Mouse (Mus musculus) kidney, postnatal 10 days (tissue): Measurements from ENCODE around the gene Tmem94.
A peak's percentile ranks its signal among the peaks of the same experiment; 100 is the strongest.
"Not testable (repeated sequence)": the region's sequence is repeated elsewhere in the genome, so short reads cannot be mapped to it uniquely, and the experiment has no call there.

ENCODE experiments used
- DNase-seq: peaks from one replicate; pipeline ENCODE4 v3.0.0; 2021; ENCODE audit warnings: mixed read lengths

Tmem94 gene

GRCm38 (mm10) chr11:115765103-115765606 is at the start of gene Tmem94:
TSS of gene Tmem94 (plus strand) at chr11:115765433.
- peak; percentile 96 for DNase-seq

- no peak for DNase-seq
Measured at GRCm38 (mm10) chr11:115716410-115717338, 48.6 kb upstream of the Tmem94 start.

GRCm38 (mm10) chr11:115717660-115718390 is 47.4 kb upstream of the Tmem94 start:
- DNase-seq, result peak; percentile 49

- peak; percentile 91 for DNase-seq
Measured at GRCm38 (mm10) chr11:115722638-115723037, 42.6 kb upstream of the Tmem94 start.

- DNase-seq, result no peak
Measured at GRCm38 (mm10) chr11:115723231-115723630, 42.0 kb upstream of the Tmem94 start.

- DNase-seq, result peak; percentile 60
Measured at GRCm38 (mm10) chr11:115734041-115734686, 31.1 kb upstream of the Tmem94 start.

GRCm38 (mm10) chr11:115737608-115738208 is 27.5 kb upstream of the Tmem94 start:
- no peak for DNase-seq

- DNase-seq, result no peak
Measured at GRCm38 (mm10) chr11:115738275-115738885, 26.9 kb upstream of the Tmem94 start.

GRCm38 (mm10) chr11:115741070-115741469 is 24.2 kb upstream of the Tmem94 start:
- DNase-seq, result peak; percentile 54

GRCm38 (mm10) chr11:115742926-115743325 is 22.3 kb upstream of the Tmem94 start:
- DNase-seq, result no peak

- DNase-seq, result no peak
Measured at GRCm38 (mm10) chr11:115744385-115744784, 20.8 kb upstream of the Tmem94 start.

- no peak for DNase-seq
Measured at GRCm38 (mm10) chr11:115746109-115746508, 19.1 kb upstream of the Tmem94 start.

- DNase-seq, result no peak
Measured at GRCm38 (mm10) chr11:115746762-115747161, 18.5 kb upstream of the Tmem94 start.

- no peak for DNase-seq
Measured at GRCm38 (mm10) chr11:115747351-115747750, 17.9 kb upstream of the Tmem94 start.

GRCm38 (mm10) chr11:115749834-115750233 is 15.4 kb upstream of the Tmem94 start:
- no peak for DNase-seq

GRCm38 (mm10) chr11:115751725-115752124 is 13.5 kb upstream of the Tmem94 start:
- no peak for DNase-seq

- no peak for DNase-seq
Measured at GRCm38 (mm10) chr11:115752653-115753052, 12.6 kb upstream of the Tmem94 start.

- DNase-seq, result no peak
Measured at GRCm38 (mm10) chr11:115753485-115753884, 11.7 kb upstream of the Tmem94 start.

GRCm38 (mm10) chr11:115762176-115762575 is 3.1 kb upstream of the Tmem94 start:
- not testable (repeated sequence) for DNase-seq

- no peak for DNase-seq
Measured at GRCm38 (mm10) chr11:115764698-115765097, 535 bp upstream of the Tmem94 start.

GRCm38 (mm10) chr11:115765607-115766141 is 441 bp downstream of the Tmem94 start:
- DNase-seq, result peak; percentile 76
